Comparison of ENCODE assay signal across 25 mouse cellular contexts in genomic region chr9:21566538-21566937, GRCm38 (mm10). TPM values are rescaled to one million over a fixed set of nuclear protein-coding genes. Genes with fewer than 3 reads are reported as not detected.
DNase-seq lines count a peak whose midpoint lies in the region; ATAC-seq and TF ChIP-seq lines count a peak whose summit lies in the region.
"Had no signal": no experiment of that assay in that cellular context is flagged by ENCODE, and none has a peak within 500 bp of the region (broad histone marks: within the 10 kb centered on the region; RNA-seq: fewer than 3 reads in every experiment).

No protein-coding gene starts in this region.

- H3K9ac ChIP-seq in liver, embryonic 12.5 days, result no peak overlapping the region
- no peak overlapping the region for H3K9ac ChIP-seq in liver, postnatal 0 days (replicated peaks)
- no peak overlapping the region for H3K9ac ChIP-seq in midbrain, embryonic 15.5 days
- H3K9ac ChIP-seq in midbrain, embryonic 16.5 days (ENCODE audit: low read depth, low read length), result no peak overlapping the region
- H3K9ac ChIP-seq: embryonic facial prominence, embryonic 12.5 days; embryonic facial prominence, embryonic 15.5 days; forebrain, embryonic 12.5 days; forebrain, embryonic 15.5 days; heart, embryonic 13.5 days; hindbrain, embryonic 14.5 days had no signal

- peaks cover 43% of the 10 kb centered on the region for H3K36me3 ChIP-seq in liver, embryonic 12.5 days
- H3K36me3 ChIP-seq in liver, postnatal 0 days (replicated peaks; ENCODE audit: insufficient read depth, low read length), result peaks cover 18% of the 10 kb centered on the region
- H3K36me3 ChIP-seq in midbrain, embryonic 15.5 days (replicated peaks), result peaks cover 14% of the 10 kb centered on the region; the same call in 1 of the 2 replicates
- peaks cover 14% of the 10 kb centered on the region for H3K36me3 ChIP-seq in midbrain, embryonic 16.5 days (ENCODE audit: control insufficient read depth, insufficient read depth, low read length)

- TF ChIP-seq EP300 in liver, postnatal 0 days (IDR thresholded peaks at IDR 0.05; ENCODE audit: low read depth), result no peak

- no peak overlapping the region for H3K4me2 ChIP-seq in liver, embryonic 12.5 days
- no peak overlapping the region for H3K4me2 ChIP-seq in liver, postnatal 0 days (ENCODE audit: low read depth, low read length)
- H3K4me2 ChIP-seq in midbrain, embryonic 15.5 days, result no peak overlapping the region
- H3K4me2 ChIP-seq in midbrain, embryonic 16.5 days (ENCODE audit: low read length), result no peak overlapping the region
- H3K4me2 ChIP-seq: embryonic facial prominence, embryonic 12.5 days; embryonic facial prominence, embryonic 15.5 days; forebrain, embryonic 12.5 days; forebrain, embryonic 15.5 days; heart, embryonic 13.5 days; hindbrain, embryonic 14.5 days had no signal

- H3K4me3 ChIP-seq in gastrocnemius, adult 2 months, result no peak overlapping the region
- no peak overlapping the region for H3K4me3 ChIP-seq in liver, embryonic 12.5 days
- H3K4me3 ChIP-seq in liver, postnatal 0 days (ENCODE audit: low read depth, low read length), result no peak overlapping the region
- no peak overlapping the region for H3K4me3 ChIP-seq in midbrain, embryonic 15.5 days
- H3K4me3 ChIP-seq in midbrain, embryonic 16.5 days (ENCODE audit: low read depth, low read length), result no peak overlapping the region
- H3K4me3 ChIP-seq: embryonic facial prominence, embryonic 12.5 days; embryonic facial prominence, embryonic 15.5 days; forebrain, embryonic 12.5 days; forebrain, embryonic 15.5 days; heart, embryonic 13.5 days had no signal

- no peak for ATAC-seq in liver, embryonic 12.5 days
- no peak for ATAC-seq in liver, postnatal 0 days
- no peak for ATAC-seq in midbrain, embryonic 15.5 days (replicated peaks)
- no peak for ATAC-seq in midbrain, embryonic 16.5 days
- ATAC-seq: forebrain, embryonic 15.5 days; hindbrain, postnatal 0 days; inflammation-experienced regulatory T-cells, adult 6 months had no signal

- 60% methylated on average over 1 of the region's 1 CpGs for WGBS in liver, embryonic 12.5 days (ENCODE audit: insufficient replicate concordance)
- WGBS in liver, postnatal 0 days (ENCODE audit: insufficient replicate concordance), result 94% methylated on average over 1 of the region's 1 CpGs
- WGBS in midbrain, embryonic 15.5 days, result 95% methylated on average over 1 of the region's 1 CpGs
- WGBS in midbrain, embryonic 16.5 days, result 77% methylated on average over 1 of the region's 1 CpGs

- no peak for TF ChIP-seq CTCF in gastrocnemius, adult 2 months (IDR thresholded peaks at IDR 0.05)
- TF ChIP-seq CTCF in liver, postnatal 0 days (IDR thresholded peaks at IDR 0.05; ENCODE audit: low read depth), result no peak

- H3K27ac ChIP-seq in gastrocnemius, adult 2 months, result peak overlapping the region; percentile 82
- peak overlapping the region; percentile 43; the same call in 1 of the 2 replicates for H3K27ac ChIP-seq in liver, embryonic 12.5 days
- H3K27ac ChIP-seq in liver, postnatal 0 days (ENCODE audit: low read depth), result no peak overlapping the region
- H3K27ac ChIP-seq in midbrain, embryonic 15.5 days, result 0 out of 2 replicates have a peak overlapping the region, but pooled peaks have one; percentile 8
- no peak overlapping the region for H3K27ac ChIP-seq in midbrain, embryonic 16.5 days (ENCODE audit: low read length)
- H3K27ac ChIP-seq: embryonic facial prominence, embryonic 12.5 days; embryonic facial prominence, embryonic 15.5 days; forebrain, embryonic 12.5 days; forebrain, embryonic 15.5 days; heart, embryonic 13.5 days; hindbrain, embryonic 14.5 days; hindbrain, postnatal 0 days had no signal

- no peaks in the 10 kb centered on the region for H3K9me3 ChIP-seq in liver, embryonic 12.5 days (replicated peaks)
- H3K9me3 ChIP-seq in liver, postnatal 0 days (ENCODE audit: low read length), result no peaks in the 10 kb centered on the region
- no peaks in the 10 kb centered on the region for H3K9me3 ChIP-seq in midbrain, embryonic 15.5 days
- H3K9me3 ChIP-seq in midbrain, embryonic 16.5 days (replicated peaks; ENCODE audit: control insufficient read depth, low read length, poor library complexity, severe bottlenecking), result no peaks in the 10 kb centered on the region
- H3K9me3 ChIP-seq: embryonic facial prominence, embryonic 12.5 days; embryonic facial prominence, embryonic 15.5 days; forebrain, embryonic 12.5 days; forebrain, embryonic 15.5 days; heart, embryonic 13.5 days had no signal

- H3K4me1 ChIP-seq in liver, embryonic 12.5 days, result peaks cover 45% of the 10 kb centered on the region
- peaks cover 20% of the 10 kb centered on the region for H3K4me1 ChIP-seq in liver, postnatal 0 days (ENCODE audit: insufficient read depth)
- no peaks in the 10 kb centered on the region for H3K4me1 ChIP-seq in midbrain, embryonic 15.5 days
- no peaks in the 10 kb centered on the region for H3K4me1 ChIP-seq in midbrain, embryonic 16.5 days (ENCODE audit: control insufficient read depth, insufficient read depth, low read length)
- H3K4me1 ChIP-seq: embryonic facial prominence, embryonic 12.5 days; embryonic facial prominence, embryonic 15.5 days; forebrain, embryonic 12.5 days; forebrain, embryonic 15.5 days had no signal

- H3K27me3 ChIP-seq in liver, embryonic 12.5 days (replicated peaks), result no peaks in the 10 kb centered on the region
- H3K27me3 ChIP-seq in liver, postnatal 0 days (ENCODE audit: insufficient read depth, low read length), result no peaks in the 10 kb centered on the region
- no peaks in the 10 kb centered on the region for H3K27me3 ChIP-seq in midbrain, embryonic 15.5 days (replicated peaks)
- H3K27me3 ChIP-seq in midbrain, embryonic 16.5 days (ENCODE audit: control insufficient read depth, insufficient read depth, low read depth, low read length), result no peaks in the 10 kb centered on the region
- H3K27me3 ChIP-seq: embryonic facial prominence, embryonic 12.5 days; embryonic facial prominence, embryonic 15.5 days; forebrain, embryonic 12.5 days; forebrain, embryonic 15.5 days; heart, embryonic 13.5 days had no signal

- no peak for DNase-seq in gastrocnemius, adult 2 months
- DNase-seq in gastrocnemius, postnatal 14 days, result no peak
- DNase-seq in liver, postnatal 0 days, result no peak
- no peak for DNase-seq in urinary bladder, adult 18-20 months (ENCODE audit: low spot score in 2 of 2)
- DNase-seq: adrenal gland, adult 8-10 months; adrenal gland, postnatal 25 days; B cell, adult 2 months; cerebellum, adult 9-11 months; cerebellum, postnatal 25 days; gastrocnemius, postnatal 10 days; heart, adult 18-20 months; heart, postnatal 14 days; heart, postnatal 4 days had no signal

- intact Hi-C loops in gastrocnemius, adult 2 months (cut with DNase I), result loop anchor here (2.0 kb wide), 1 partner anchor 16 kb away; no protein-coding TSS in a partner anchor
- intact Hi-C loops in gastrocnemius, postnatal 14 days (cut with DNase I; ENCODE audit: low total_unique reads), result no loop called here

RNA-seq across cellular contexts. Expression of gene Carm1, which starts 19.8 kb away (rescaled TPM):
- 10 to 100 TPM; 54.6 to 57.2 TPM for total RNA-seq in gastrocnemius, adult 2 months (2021)
- total RNA-seq in gastrocnemius, postnatal 14 days (2021), result 10 to 100 TPM; 62.8 to 68.0 TPM
- 39.0 and 41.0 TPM in 2 replicates for polyA plus RNA-seq in liver, embryonic 12.5 days (2016; fragmentation: Nextera tagmentation; extraction: Ambion mirVana)
- polyA plus RNA-seq in liver, postnatal 0 days (2015; fragmentation: Nextera tagmentation; extraction: Ambion mirVana), result 8.6 TPM in 2 replicates
- 46.7 and 49.3 TPM in 2 replicates for polyA plus RNA-seq in midbrain, embryonic 15.5 days (2015; fragmentation: Nextera tagmentation; extraction: Ambion mirVana)
- 22.5 and 27.4 TPM in 2 replicates for polyA plus RNA-seq in midbrain, embryonic 16.5 days (2015; fragmentation: Nextera tagmentation; extraction: Ambion mirVana)

RNA-seq across cellular contexts. Expression of gene Timm29, which starts 26.0 kb away (rescaled TPM):
- total RNA-seq in gastrocnemius, adult 2 months (2021), result 10 to 100 TPM; 44.1 to 48.3 TPM
- total RNA-seq in gastrocnemius, postnatal 14 days (2021), result 10 to 100 TPM; 41.4 to 44.5 TPM
- 31.6 and 32.8 TPM in 2 replicates for polyA plus RNA-seq in liver, embryonic 12.5 days (2016; fragmentation: Nextera tagmentation; extraction: Ambion mirVana)
- 12.5 and 13.0 TPM in 2 replicates for polyA plus RNA-seq in liver, postnatal 0 days (2015; fragmentation: Nextera tagmentation; extraction: Ambion mirVana)
- 68.0 and 68.8 TPM in 2 replicates for polyA plus RNA-seq in midbrain, embryonic 15.5 days (2015; fragmentation: Nextera tagmentation; extraction: Ambion mirVana)
- polyA plus RNA-seq in midbrain, embryonic 16.5 days (2015; fragmentation: Nextera tagmentation; extraction: Ambion mirVana), result 58.6 and 59.0 TPM in 2 replicates

RNA-seq across cellular contexts. Expression of gene Yipf2, which starts 26.1 kb away (rescaled TPM):
- total RNA-seq in gastrocnemius, adult 2 months (2021), result 1 to 10 TPM; 5.8 to 6.9 TPM
- total RNA-seq in gastrocnemius, postnatal 14 days (2021), result 1 to 10 TPM; 4.6 to 5.8 TPM
- polyA plus RNA-seq in liver, embryonic 12.5 days (2016; fragmentation: Nextera tagmentation; extraction: Ambion mirVana), result 10.0 and 10.5 TPM in 2 replicates
- 7.8 and 8.5 TPM in 2 replicates for polyA plus RNA-seq in liver, postnatal 0 days (2015; fragmentation: Nextera tagmentation; extraction: Ambion mirVana)
- 27.0 and 29.2 TPM in 2 replicates for polyA plus RNA-seq in midbrain, embryonic 15.5 days (2015; fragmentation: Nextera tagmentation; extraction: Ambion mirVana)
- polyA plus RNA-seq in midbrain, embryonic 16.5 days (2015; fragmentation: Nextera tagmentation; extraction: Ambion mirVana), result 24.9 and 26.9 TPM in 2 replicates

RNA-seq across cellular contexts. Expression of gene AB124611, which starts 40.6 kb away (rescaled TPM):
- 1 to 10 TPM in 1 of 2 experiments, under 1 TPM in 1; 0.74 to 1.3 TPM for total RNA-seq in gastrocnemius, adult 2 months (2021)
- total RNA-seq in gastrocnemius, postnatal 14 days (2021), result 1 to 10 TPM; 1.0 to 1.5 TPM
- polyA plus RNA-seq in liver, embryonic 12.5 days (2016; fragmentation: Nextera tagmentation; extraction: Ambion mirVana), result 2.6 and 3.1 TPM in 2 replicates
- 13.6 and 14.2 TPM in 2 replicates for polyA plus RNA-seq in liver, postnatal 0 days (2015; fragmentation: Nextera tagmentation; extraction: Ambion mirVana)
- polyA plus RNA-seq in midbrain, embryonic 15.5 days (2015; fragmentation: Nextera tagmentation; extraction: Ambion mirVana), result 1.9 and 2.6 TPM in 2 replicates
- polyA plus RNA-seq in midbrain, embryonic 16.5 days (2015; fragmentation: Nextera tagmentation; extraction: Ambion mirVana), result 1.8 TPM in 2 replicates
- total RNA-seq: ES-E14 had no signal

RNA-seq across cellular contexts. Expression of gene Smarca4, which starts 49.4 kb away (rescaled TPM):
- total RNA-seq in gastrocnemius, adult 2 months (2021), result 10 to 100 TPM; 39.0 to 40.7 TPM
- 10 to 100 TPM; 42.5 to 49.8 TPM for total RNA-seq in gastrocnemius, postnatal 14 days (2021)
- polyA plus RNA-seq in liver, embryonic 12.5 days (2016; fragmentation: Nextera tagmentation; extraction: Ambion mirVana), result 47.0 and 47.2 TPM in 2 replicates
- polyA plus RNA-seq in liver, postnatal 0 days (2015; fragmentation: Nextera tagmentation; extraction: Ambion mirVana), result 12.8 and 14.3 TPM in 2 replicates
- polyA plus RNA-seq in midbrain, embryonic 15.5 days (2015; fragmentation: Nextera tagmentation; extraction: Ambion mirVana), result 158 and 163 TPM in 2 replicates
- 129 and 137 TPM in 2 replicates for polyA plus RNA-seq in midbrain, embryonic 16.5 days (2015; fragmentation: Nextera tagmentation; extraction: Ambion mirVana)

Comparison
In these comparisons a context has a peak if more than half of its experiments do, and no peak if none do; other contexts are left out.
1. H3K27ac ChIP-seq: peak in gastrocnemius, adult 2 months (single experiment), liver, embryonic 12.5 days (single experiment) and midbrain, embryonic 15.5 days (single experiment); none in liver, postnatal 0 days (single experiment) and midbrain, embryonic 16.5 days (single experiment).